Mouse (Mus musculus): ENCODE measurements around the gene Rsph14.

DNA sequence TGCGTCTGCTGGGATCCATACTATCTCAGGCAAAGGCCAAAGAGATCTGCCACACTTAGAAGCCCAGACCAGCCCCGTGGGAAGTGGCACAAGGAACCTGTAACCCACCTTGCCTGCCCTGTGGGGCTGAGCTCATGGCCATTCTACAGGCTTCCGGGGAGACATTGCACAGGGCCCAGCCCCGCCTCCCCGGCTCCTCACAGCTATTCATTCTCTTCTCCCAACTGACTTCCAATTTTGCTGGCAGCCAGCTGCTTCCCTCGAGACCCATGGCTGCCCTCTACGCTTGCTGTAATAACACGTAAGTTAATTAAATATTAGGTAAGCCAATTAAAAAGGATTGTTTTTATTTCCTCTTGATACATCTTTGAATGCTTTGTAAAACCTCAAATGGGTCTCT lies 5.9 kb downstream of the Rsph14 start:
- TF ChIP-seq POLR2A (IDR thresholded peaks at IDR 0.05; ENCODE audit: borderline replicate concordance, extremely low read depth, low read depth, low read length) = no peak
- no peak for TF ChIP-seq CTCF (IDR thresholded peaks at IDR 0.05; ENCODE audit: insufficient read depth, low read length)
